Mouse (Mus musculus): ENCODE results near the gene 6430548M08Rik.

- TF ChIP-seq CTCF (IDR thresholded peaks at IDR 0.05; ENCODE audit: low read depth, low read length) (no peak), GATA1 (IDR thresholded peaks at IDR 0.05; ENCODE audit: borderline replicate concordance, low read length) (no peak), GATA2 (IDR thresholded peaks at IDR 0.05; ENCODE audit: borderline replicate concordance, low read depth, low read length) (no peak), TAL1 (conservative IDR thresholded peaks at IDR 0.05; ENCODE audit: low read depth, low read length) (no peak), POLR2AphosphoS5 (IDR thresholded peaks at IDR 0.05; ENCODE audit: insufficient replicate concordance, low read depth, low read length) (no peak)
Observed at GRCm38 (mm10) chr8:120212596-120212995, 98.6 kb downstream of the 6430548M08Rik start.
